Mouse (Mus musculus) forebrain, embryonic 14.5 days (tissue): ENCODE measurements around the gene Il4ra. TPM values are rescaled to one million over a fixed set of nuclear protein-coding genes. Genes with fewer than 3 reads are reported as not detected.

Source experiments
- ATAC-seq: fragments of 200-750 bp; cut with Nextera tagmentation; 2 replicates; pipeline ENCODE4 v1.8.0; 2017; ENCODE audit warnings: mild to moderate bottlenecking, moderate library complexity
- DNase-seq: peaks from one replicate; pipeline ENCODE4 v3.0.0-alpha.2; 2015; ENCODE audit warnings: low spot score
- H3K27ac ChIP-seq: fragments of 300-500 bp; sonication (generic); 2 replicates; pipeline ENCODE4 v1.5.1; 2014; ENCODE audit warnings: low read depth, mild to moderate bottlenecking, control low read depth, low read length, moderate library complexity
- H3K27me3 ChIP-seq: fragments of 300-500 bp; sonication (generic); replicated peaks from 2 replicates; pipeline ENCODE4 v1.6.1; 2014; ENCODE audit warnings: low read length, control low read depth, mixed read lengths; ENCODE audit not compliant: control insufficient read depth, insufficient read depth
- H3K36me3 ChIP-seq: fragments of 300-500 bp; sonication (generic); 2 replicates; pipeline ENCODE4 v1.6.1; 2014; ENCODE audit warnings: low read length, control low read depth; ENCODE audit not compliant: control insufficient read depth, insufficient read depth
- H3K4me1 ChIP-seq: fragments of 300-500 bp; sonication (generic); 2 replicates; pipeline ENCODE4 v1.6.1; 2014; ENCODE audit warnings: antibody characterized with exemption, low read length, control low read depth; ENCODE audit not compliant: control insufficient read depth, insufficient read depth
- H3K4me2 ChIP-seq: fragments of 300-500 bp; sonication (generic); 2 replicates; pipeline ENCODE4 v1.6.1; 2014; ENCODE audit warnings: mild to moderate bottlenecking, control low read depth, low read length
- H3K4me3 ChIP-seq: fragments of 300-500 bp; sonication (generic); 2 replicates; pipeline ENCODE4 v1.5.1; 2014; ENCODE audit warnings: low read depth, low read length, control low read depth
- H3K9ac ChIP-seq: fragments of 300-500 bp; sonication (generic); 2 replicates; pipeline ENCODE4 v1.6.1; 2014; ENCODE audit warnings: mild to moderate bottlenecking, low read length, control low read depth, moderate library complexity
- H3K9me3 ChIP-seq: fragments of 300-500 bp; sonication (generic); replicated peaks from 2 replicates; pipeline ENCODE4 v1.6.1; 2016; ENCODE audit warnings: low read length, control low read depth, mixed read lengths; ENCODE audit not compliant: control insufficient read depth
- WGBS: fragments of 180-500 bp; shearing (Covaris S2); extraction: QIAGEN DNeasy Blood & Tissue Kit; methylation state at CpG from one replicate; pipeline ENCODE4 v1.1.7; 2014; 5-methylcytosine and 5-hydroxymethylcytosine counted together
- polyA plus RNA-seq: library from polyadenylated mRNA; unstranded; fragments of >200 nt; fragmentation: Nextera tagmentation; extraction: Ambion mirVana; gene quantifications from 2 replicates; pipeline ENCODE4 v1.2.1, GENCODE M21; 2014

Gene Il4ra
- polyA plus RNA-seq, 1 experiment from 2014 or later: 1.1 TPM

DNA sequence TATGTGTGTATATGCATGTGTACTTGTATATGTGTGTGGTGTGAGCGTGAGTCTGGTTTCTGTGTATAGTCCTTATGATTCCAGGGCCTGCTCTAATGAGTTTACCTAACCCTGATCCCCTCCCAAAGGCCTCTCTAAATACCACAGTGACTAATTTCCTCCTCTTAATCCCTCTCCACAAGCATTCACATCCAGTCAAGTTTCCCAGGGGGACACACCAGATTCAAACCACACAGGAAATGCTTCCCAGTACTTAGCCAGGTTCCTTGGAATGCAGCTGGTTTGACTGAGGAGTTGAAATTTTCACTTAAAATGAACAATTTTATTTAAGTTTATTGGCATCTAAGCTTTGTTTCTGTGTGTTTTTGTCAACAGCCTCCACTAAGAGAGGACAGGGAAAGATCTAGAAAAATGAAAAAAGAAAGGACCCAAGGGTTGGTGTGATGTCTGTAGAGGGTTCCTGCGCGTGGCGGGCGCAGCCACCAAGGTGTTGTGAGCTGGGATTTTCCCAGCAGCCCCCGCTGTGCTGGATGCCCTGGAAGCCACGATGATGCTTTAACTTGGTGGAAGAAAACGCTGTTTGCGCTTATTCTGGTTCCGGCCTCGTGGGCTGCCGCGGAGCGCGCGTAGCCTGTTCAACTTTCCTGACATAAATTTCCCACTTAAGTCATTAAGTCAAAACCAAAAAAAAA, 28.9 kb downstream of the Il4ra start:
- ATAC-seq (no peak), DNase-seq (peak; percentile 34)
- Histone ChIP-seq H3K9ac (peak overlapping the region; percentile 59), H3K27ac (no peak overlapping the region), H3K9me3 (no peaks in the 10 kb centered on the region), H3K4me1 (no peaks in the 10 kb centered on the region), H3K36me3 (no peaks in the 10 kb centered on the region), H3K27me3 (no peaks in the 10 kb centered on the region), H3K4me3 (peak overlapping the region; percentile 40), H3K4me2 (peak overlapping the region; percentile 91)
- WGBS: 6% methylated on average over 16 of the region's 16 CpGs

DNA sequence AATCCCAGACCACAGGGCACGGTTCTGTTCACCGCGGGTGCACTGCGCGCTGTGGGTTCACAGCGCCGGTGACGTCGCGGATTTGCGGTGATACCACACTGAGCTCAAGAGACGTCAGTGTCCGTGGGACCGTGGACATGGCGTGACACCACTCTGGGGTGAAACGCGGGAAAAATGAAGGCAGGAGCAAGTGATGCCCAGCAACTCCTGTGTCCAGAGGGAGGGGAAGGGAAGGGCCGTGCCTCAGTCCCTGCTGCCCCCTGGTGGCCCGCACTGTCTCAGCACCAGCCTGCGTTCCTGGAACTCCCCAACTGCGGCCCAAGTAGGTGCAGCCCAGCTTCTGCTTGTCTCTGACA, 29.4 kb downstream of the Il4ra start:
- DNase-seq: peak; percentile 84
- H3K9ac ChIP-seq: peak overlapping the region; percentile 59
- no peaks in the 10 kb centered on the region for H3K4me1 ChIP-seq
- ATAC-seq: peak; percentile 86
- H3K36me3 ChIP-seq: no peaks in the 10 kb centered on the region
- H3K4me2 ChIP-seq: peak overlapping the region; percentile 91
- no peaks in the 10 kb centered on the region for H3K9me3 ChIP-seq
- H3K27me3 ChIP-seq: no peaks in the 10 kb centered on the region
- peak overlapping the region; percentile 40 for H3K4me3 ChIP-seq
- no peak overlapping the region for H3K27ac ChIP-seq
- WGBS: 2% methylated on average over 21 of the region's 21 CpGs

DNA sequence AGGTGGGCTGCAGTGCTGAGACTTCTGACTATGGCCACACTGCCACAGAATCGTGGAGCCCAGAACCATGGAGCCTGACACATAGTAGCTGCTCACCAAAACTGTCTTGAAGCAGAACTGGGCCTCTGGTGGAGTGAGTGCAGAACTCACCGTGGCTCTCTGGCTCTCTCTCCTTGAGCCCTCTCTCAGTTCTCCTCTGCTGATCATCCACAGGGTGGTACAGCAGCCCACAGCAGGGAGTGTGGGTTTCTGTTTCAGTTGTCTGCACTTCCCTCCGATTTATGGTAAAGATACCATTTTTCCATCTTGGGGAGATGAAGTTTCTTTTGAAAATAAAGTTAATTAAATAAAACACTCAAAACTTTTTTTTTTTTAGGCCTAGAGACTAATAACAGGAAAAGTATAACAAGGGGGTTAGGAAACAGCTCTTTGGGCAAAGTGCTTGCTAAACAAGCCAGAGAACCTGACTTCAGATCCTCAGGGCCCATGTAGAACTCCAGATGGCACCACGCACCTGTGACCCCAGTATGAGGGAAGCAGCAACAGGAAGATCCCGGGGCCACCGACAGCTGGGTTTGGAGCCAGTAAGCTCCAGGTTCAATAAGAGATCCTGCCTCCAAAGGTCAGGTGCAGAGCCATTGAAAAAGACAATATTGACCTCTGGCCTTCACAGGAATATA, 31.5 kb downstream of the Il4ra start:
- Histone ChIP-seq H3K4me1 (no peaks in the 10 kb centered on the region), H3K4me3 (no peak overlapping the region), H3K36me3 (no peaks in the 10 kb centered on the region), H3K4me2 (no peak overlapping the region), H3K27ac (no peak overlapping the region), H3K9ac (no peak overlapping the region), H3K9me3 (no peaks in the 10 kb centered on the region), H3K27me3 (no peaks in the 10 kb centered on the region)
- WGBS: 71% methylated on average over 6 of the region's 6 CpGs
- no peak for DNase-seq
- ATAC-seq: no peak

DNA sequence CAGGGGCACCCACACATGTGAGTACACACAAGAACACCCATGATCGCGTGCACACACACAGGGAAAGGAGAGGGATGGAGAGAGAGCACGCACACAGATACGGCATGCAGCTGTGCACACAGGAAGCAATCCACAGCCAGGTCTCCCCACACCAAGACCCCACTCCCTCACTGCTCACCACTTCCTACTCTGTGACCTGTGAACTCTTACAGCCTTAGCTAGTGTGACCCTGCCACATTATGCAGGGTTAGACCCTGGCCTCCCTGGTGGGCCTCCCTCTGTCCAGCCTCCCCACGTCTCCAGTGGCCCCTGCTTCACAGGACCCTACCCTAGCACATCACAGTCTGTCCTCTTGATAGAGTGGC, 32.1 kb downstream of the Il4ra start:
- no peaks in the 10 kb centered on the region for H3K9me3 ChIP-seq
- H3K4me3 ChIP-seq: no peak overlapping the region
- no peaks in the 10 kb centered on the region for H3K36me3 ChIP-seq
- H3K4me1 ChIP-seq: no peaks in the 10 kb centered on the region
- DNase-seq (no peak), ATAC-seq (no peak)
- no peak overlapping the region for H3K4me2 ChIP-seq
- no peak overlapping the region for H3K9ac ChIP-seq
- no peaks in the 10 kb centered on the region for H3K27me3 ChIP-seq
- no peak overlapping the region for H3K27ac ChIP-seq
- 78% methylated on average over 5 of the region's 5 CpGs for WGBS

DNA sequence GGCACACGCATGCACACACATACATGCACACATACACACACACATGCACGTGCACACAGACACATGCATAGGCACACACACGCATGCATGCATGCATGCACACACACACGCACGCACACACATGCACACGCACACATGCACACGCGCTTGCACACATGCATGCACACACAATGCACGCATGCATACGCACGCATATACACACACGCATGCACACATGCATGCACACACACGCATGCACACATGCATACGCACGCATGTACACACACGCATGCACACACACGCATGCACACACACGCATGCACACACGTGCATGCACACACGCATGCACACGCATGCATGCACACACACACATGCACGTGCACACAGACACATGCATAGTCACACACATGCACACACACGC, 34.4 kb downstream of the Il4ra start:
- H3K4me3 ChIP-seq: no peak overlapping the region
- DNase-seq (no peak), ATAC-seq (no peak)
- no peaks in the 10 kb centered on the region for H3K36me3 ChIP-seq
- no peaks in the 10 kb centered on the region for H3K27me3 ChIP-seq
- H3K9me3 ChIP-seq: no peaks in the 10 kb centered on the region
- no peak overlapping the region for H3K27ac ChIP-seq
- H3K4me1 ChIP-seq: no peaks in the 10 kb centered on the region
- WGBS: 97% methylated on average over 23 of the region's 23 CpGs
- H3K4me2 ChIP-seq: no peak overlapping the region
- no peak overlapping the region for H3K9ac ChIP-seq

DNA sequence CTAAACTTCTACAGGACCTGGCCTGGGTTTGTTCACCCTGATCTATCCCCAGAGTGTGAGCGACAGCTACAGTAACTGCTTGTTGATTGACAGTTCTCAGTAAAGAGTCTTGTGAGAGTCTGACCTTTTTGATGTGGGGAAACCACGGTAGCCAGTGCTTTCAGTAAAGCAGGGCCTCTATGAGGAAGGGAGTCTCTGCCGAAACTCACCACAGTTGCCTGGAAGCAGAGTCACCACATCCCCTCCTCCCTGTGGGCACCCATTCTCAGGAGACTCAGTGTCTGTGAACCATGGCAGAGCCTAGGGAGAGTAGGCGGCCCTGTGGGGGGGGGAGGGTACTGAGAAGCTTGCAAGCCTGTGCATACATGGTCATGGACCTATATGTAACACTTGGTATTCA, 36.8 kb downstream of the Il4ra start:
- H3K9ac ChIP-seq: no peak overlapping the region
- no peak overlapping the region for H3K27ac ChIP-seq
- no peak overlapping the region for H3K4me2 ChIP-seq
- DNase-seq: no peak
- H3K4me1 ChIP-seq: no peaks in the 10 kb centered on the region
- H3K4me3 ChIP-seq: no peak overlapping the region
- H3K27me3 ChIP-seq: no peaks in the 10 kb centered on the region
- WGBS: 87% methylated on average over 4 of the region's 4 CpGs
- H3K9me3 ChIP-seq: no peaks in the 10 kb centered on the region
- no peak for ATAC-seq
- H3K36me3 ChIP-seq: no peaks in the 10 kb centered on the region

DNA sequence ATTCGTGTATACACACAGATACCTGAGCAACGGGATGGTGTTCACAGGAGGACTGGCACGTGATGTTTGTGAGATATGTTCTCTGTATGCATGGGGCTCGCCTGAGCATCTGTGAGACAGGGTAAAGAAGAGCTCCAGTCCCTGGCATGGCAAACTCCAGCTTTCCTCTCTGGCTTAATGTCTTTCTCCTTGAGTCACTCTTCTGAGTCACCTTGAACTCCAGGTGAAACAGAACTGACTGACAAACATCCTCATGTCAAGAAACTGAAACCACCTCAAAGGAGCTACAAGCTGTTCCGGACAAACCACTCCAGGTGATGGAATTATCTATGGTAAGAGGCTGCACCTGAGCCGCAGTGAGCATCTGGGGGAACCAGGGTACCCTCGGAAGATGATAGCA, 38.0 kb downstream of the Il4ra start:
- Histone ChIP-seq H3K4me2 (no peak overlapping the region), H3K27ac (no peak overlapping the region), H3K4me1 (no peaks in the 10 kb centered on the region), H3K9me3 (no peaks in the 10 kb centered on the region), H3K4me3 (no peak overlapping the region), H3K27me3 (no peaks in the 10 kb centered on the region), H3K36me3 (no peaks in the 10 kb centered on the region), H3K9ac (no peak overlapping the region)
- DNase-seq (no peak), ATAC-seq (no peak)
- WGBS: 87% methylated on average over 7 of the region's 7 CpGs

DNA sequence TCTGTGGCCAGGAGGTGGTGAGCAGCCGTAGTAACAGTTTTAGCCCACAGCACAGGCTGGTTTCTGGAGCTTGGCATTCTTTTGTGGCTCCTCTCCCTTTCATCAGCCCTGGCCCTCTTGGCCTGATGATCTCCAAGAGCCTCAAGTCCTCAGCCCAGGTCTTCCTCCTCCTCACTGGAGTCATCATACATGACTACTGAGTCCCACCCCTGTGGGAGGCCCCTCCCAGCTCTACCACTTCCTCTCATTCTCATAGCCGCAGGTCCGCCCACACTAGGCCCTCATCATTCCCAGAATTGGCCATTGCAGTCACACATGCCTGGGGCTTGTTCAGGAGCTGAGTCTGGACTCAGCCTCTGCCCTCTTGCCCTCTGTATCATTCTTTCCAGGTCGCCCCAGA, 41.9 kb downstream of the Il4ra start:
- DNase-seq (no peak), ATAC-seq (no peak)
- WGBS: 93% methylated on average over 4 of the region's 4 CpGs
- no peaks in the 10 kb centered on the region for H3K27me3 ChIP-seq
- no peak overlapping the region for H3K27ac ChIP-seq
- H3K4me3 ChIP-seq: no peak overlapping the region
- H3K4me1 ChIP-seq: no peaks in the 10 kb centered on the region
- H3K36me3 ChIP-seq: no peaks in the 10 kb centered on the region
- no peak overlapping the region for H3K4me2 ChIP-seq
- H3K9ac ChIP-seq: no peak overlapping the region
- H3K9me3 ChIP-seq: no peaks in the 10 kb centered on the region

DNA sequence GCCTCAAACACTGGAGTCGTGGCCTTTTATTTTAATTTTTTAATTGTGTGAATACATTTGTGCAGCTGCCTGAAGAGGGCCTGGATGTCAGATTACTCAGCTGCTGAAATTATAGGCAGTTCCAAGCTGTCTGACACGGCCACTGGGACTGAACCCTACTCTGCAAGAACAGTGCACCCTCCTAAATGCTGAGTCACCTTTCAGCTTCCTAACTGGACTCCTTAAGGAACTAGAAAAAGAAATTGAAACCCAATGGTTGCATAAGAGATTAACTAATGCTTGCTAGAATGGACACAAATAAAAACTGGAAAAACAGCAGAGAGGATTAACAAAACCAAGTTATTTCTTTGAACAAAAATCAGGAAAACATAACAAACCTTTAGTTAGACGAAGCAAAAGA, 44.5 kb downstream of the Il4ra start:
- no peaks in the 10 kb centered on the region for H3K36me3 ChIP-seq
- H3K27me3 ChIP-seq: no peaks in the 10 kb centered on the region
- no peak for DNase-seq
- no peak overlapping the region for H3K4me3 ChIP-seq
- H3K4me2 ChIP-seq: no peak overlapping the region
- no peak overlapping the region for H3K9ac ChIP-seq
- no peak for ATAC-seq
- 60% methylated on average over 3 of the region's 3 CpGs for WGBS
- H3K9me3 ChIP-seq: no peaks in the 10 kb centered on the region
- H3K27ac ChIP-seq: no peak overlapping the region
- H3K4me1 ChIP-seq: no peaks in the 10 kb centered on the region
